Mouse (Mus musculus): ENCODE data around the gene Gga1. TPM values are rescaled to one million over a fixed set of nuclear protein-coding genes. Genes with fewer than 3 reads are reported as not detected.

Gga1 gene
- total RNA-seq, 4 experiments from 2014 or later: 41.8 to 44.9 (median 43.5) TPM

DNA sequence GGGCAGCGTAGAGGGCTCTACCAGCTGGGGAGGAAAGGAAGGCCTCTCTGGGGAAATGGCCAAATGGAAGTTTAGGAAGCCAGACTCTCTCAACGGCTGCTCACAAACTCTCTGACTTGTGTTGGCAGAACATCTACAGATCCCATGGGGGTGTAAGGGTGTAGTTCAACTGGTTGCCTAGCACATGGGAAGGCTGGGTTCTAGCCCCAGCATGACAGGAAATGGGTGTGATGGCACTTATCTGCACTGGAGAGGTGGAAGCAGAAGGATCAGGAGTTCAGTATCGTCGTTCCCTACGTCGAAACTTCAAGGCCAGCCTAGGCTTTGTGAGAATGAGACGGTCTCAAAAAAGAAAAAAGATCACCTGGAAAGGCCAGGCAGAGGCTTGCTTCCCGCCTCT lies 32.0 kb downstream of the Gga1 start:
- DNase-seq (ENCODE audit: low spot score in 2 of 2): no peak

DNA sequence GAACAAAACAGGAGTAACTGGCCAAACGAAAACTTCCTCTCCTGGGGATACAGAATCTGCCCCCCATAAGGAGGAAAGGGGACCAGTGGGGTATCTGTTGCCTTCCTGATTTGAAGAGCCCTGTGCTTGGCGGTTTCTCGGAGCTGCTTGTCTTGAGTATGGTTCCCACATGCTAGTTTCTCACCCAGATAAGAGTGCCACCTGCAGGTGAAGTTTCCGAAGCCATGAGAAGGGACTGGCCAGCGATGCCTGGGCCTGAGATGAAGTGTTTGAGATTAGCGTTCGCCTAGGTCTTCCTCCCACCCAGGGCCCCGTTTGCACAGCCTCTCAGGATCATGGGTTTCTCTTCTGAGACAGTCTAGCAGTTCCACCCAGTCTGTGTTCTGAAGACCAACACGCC lies 35.0 kb downstream of the Gga1 start:
- DNase-seq (ENCODE audit: low spot score in 2 of 2): no peak

DNA sequence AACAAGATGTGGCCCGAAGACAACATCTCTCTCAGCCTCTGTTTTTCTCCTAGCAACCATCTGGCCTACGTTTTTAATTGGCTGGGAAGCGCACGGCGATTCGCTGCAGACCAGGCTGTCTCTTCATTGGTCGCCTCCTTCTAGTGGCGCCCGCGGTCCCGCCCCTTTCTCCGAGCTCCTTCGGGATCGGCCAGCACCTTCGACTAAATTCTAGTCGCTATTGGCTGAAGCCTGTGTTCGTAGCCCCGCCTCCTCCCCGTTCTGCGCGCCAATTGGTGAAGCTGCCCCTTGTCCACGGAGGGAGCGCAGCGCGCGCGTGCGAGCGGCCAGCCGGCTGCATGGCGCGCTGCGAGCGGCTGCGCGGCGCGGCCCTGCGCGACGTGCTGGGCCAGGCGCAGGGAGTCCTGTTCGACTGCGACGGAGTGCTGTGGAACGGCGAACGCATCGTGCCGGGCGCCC lies 36.7 kb downstream of the Gga1 start, which contains the start of gene Pdxp:
Pdxp (plus strand) TSS at position 288 of the 459 bp plus-strand sequence.
- peak; percentile 82 to 89 for DNase-seq (ENCODE audit: low spot score in 2 of 2)

DNA sequence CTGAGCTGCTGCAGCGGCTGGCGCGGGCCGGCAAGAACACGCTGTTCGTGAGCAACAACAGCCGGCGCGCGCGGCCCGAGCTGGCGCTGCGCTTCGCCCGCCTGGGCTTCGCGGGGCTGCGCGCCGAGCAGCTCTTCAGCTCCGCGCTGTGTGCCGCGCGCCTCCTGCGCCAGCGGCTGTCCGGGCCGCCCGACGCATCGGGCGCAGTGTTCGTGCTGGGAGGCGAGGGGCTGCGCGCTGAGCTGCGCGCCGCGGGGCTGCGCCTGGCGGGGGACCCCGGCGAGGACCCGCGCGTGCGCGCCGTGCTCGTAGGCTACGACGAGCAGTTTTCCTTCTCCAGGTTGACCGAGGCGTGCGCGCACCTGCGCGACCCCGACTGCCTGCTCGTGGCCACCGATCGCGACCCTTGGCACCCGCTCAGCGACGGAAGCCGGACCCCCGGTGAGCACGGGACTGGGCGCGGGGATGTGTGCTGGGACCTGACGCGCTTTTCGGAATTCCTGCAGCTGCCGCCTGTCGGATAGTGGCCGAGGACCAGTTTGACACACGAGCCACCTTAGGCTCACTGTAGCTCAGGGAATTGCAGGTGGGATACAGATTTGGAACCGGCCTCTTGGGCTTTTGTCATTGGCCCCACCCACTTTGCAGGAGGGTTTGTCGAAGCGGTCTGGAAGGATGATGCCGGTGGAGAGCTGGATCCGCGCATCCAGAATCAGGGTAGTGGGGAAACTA lies 37.3 kb downstream of the Gga1 start:
- DNase-seq (ENCODE audit: low spot score in 2 of 2): no peak

DNA sequence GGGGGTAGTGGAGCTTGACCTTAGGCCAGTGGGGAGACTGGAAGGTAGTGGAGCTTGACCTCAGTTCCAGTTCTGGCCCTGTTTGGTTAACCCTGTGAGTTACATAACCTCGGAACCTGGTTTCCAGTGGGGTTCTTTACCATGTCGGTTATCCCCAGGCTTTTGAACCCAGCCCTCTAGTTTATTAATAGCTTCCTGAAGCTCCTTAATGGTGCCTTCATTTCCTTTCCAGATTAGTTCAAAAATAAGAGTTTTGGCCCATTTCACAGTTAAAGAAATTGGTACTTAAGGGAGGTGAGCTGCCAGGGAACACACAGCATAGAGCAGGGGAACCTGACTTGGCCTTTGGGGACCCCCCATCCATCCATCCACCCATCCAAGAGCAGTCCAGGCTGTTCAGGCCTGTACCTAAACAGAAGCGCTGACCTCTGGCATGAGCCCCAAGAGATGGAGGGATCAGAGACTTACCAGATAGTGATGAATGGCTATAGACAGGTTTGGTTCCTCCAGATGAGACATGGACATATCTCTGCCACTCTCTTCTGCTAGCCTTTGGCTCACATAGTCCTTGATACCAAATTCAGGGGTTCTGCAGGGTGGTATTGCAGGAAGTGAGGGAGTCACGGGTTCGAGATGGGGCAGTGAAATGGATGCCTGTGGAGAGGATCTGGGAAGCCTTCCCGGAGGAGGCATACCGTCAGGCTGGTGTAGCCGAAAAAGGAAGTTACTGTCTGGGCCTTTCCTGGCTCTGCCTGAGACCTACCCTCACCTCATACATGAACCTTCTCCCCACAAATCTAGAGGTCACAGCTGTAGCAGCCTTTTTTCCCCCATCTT lies 38.1 kb downstream of the Gga1 start:
- DNase-seq (ENCODE audit: low spot score in 2 of 2): no peak

DNA sequence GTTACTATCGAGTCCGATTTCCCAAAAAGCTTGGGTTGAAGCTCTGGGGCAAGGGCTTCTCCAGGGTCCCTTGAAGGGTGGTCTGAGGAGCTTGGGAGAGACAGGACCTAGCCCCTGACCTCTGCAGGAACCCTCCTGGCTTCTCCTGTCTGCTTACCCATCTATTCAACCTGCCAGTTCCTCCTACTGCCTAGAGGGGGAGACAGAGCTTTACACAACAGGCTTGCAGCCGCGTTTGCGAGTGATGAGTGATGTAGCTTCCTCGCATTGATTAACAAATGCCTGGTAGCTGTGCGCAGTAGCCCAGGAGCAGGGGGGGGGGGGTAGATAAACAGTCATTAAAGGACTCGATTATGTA lies 38.6 kb downstream of the Gga1 start:
- peak; percentile 41 to 56 for DNase-seq (ENCODE audit: low spot score in 2 of 2)

DNA sequence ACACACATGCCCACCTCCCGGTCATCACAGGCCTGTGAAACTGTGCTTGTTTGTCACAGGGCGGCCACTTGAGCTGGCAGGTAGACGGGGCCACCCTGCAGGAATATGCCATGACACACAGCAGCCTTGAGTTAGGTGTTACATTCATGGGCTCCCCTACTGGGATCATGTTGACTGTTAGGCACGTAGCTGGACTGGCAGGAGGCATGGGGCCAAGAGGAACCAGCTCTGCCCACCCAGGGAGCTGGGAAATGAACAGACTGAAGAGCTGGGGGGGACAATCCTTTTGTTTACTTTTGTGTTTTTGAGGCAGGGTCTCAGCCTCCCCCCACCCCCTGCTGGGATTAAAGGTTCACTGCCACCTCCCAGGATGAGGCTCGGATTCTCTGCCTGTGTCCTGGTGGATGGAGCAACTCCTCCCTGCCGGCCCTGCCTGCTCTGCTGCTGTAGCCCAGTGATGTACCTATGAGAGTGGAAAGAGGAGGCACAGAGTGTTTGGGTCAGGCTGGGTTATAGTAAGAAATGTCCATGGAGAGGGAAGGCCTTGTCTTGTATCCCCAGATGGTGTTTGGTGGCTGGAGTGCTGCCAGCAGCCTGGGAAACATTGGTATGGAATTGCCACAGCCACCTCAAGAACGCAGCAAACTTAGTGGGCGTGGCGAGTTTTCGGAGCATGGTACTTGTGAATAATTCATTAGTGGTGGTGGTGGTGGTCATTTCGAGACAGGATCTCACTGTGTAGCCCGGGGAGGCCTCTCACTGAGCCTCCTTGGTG lies 39.2 kb downstream of the Gga1 start:
- no peak for DNase-seq (ENCODE audit: low spot score in 2 of 2)

DNA sequence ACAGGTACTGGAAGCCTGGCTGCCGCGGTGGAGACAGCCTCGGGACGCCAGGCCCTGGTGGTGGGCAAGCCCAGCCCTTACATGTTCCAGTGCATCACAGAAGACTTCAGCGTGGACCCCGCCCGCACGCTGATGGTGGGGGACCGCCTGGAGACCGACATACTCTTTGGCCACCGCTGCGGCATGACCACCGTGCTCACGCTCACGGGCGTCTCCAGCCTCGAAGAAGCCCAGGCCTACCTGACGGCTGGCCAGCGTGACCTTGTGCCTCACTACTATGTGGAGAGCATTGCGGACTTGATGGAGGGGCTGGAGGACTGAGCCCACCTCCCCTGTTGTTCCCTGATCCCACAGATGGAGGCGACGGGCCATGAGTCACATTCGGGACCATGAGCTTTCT lies 41.1 kb downstream of the Gga1 start:
- DNase-seq (ENCODE audit: low spot score in 2 of 2): no peak

DNA sequence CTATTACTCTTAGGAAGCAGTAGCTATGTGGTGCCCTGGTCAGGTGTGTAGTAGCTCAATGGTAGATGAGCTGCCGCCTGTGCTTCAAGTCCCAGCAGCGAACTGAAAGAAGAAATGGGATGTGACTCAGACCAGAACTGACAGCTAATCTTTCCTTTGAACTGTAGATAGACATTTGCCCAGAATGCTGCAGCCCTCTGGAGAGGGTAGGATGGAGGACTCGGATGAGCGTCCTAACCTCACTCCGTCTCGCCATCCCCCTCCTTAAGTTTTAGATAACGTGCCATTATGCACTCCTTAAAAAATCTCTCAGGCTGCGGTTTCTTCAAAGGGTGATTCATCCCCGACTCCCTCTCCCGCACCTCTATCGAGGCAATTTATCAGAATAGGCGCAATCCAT lies 42.9 kb downstream of the Gga1 start:
- no peak for DNase-seq (ENCODE audit: low spot score in 2 of 2)

DNA sequence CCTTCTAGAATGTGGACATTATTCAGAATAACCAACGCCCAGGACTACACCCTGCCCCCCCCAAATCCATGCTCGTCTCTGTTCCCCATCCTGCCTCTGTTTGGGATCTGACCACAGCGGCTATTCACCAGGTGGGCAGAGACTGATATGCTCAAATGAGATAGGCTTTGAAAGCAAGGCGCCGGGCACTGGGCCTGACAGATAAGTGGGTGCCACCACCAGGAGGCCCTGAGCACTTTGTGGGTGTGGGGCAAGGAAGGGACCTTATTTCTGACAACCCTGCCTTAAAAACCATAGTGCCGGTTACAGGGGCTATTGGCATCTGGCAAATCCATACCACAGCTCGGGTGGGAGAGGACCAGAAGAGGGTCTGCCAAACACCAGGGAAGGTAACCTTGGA lies 45.7 kb downstream of the Gga1 start:
- no peak for DNase-seq (ENCODE audit: low spot score in 2 of 2)

DNA sequence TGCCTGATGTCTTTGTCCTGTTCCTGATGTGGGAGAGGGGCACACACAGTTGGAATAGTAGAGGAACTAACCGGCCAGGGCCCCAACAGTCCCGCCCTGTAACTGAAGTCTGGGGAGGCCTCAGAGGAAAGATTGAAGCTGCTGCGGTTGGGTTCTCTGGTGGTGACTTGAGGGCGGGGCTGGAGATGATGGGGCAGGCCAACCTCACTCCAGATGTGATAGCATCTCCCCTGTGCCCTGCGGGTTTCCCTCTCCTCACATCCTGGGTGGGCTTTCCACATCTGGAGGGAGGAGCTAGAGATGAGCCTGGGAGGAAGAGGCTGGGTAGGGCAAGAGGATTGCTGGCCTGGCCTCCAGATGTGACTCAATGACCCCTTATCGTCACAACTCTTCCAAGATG lies 46.6 kb downstream of the Gga1 start:
- no peak for DNase-seq (ENCODE audit: low spot score in 2 of 2)

DNA sequence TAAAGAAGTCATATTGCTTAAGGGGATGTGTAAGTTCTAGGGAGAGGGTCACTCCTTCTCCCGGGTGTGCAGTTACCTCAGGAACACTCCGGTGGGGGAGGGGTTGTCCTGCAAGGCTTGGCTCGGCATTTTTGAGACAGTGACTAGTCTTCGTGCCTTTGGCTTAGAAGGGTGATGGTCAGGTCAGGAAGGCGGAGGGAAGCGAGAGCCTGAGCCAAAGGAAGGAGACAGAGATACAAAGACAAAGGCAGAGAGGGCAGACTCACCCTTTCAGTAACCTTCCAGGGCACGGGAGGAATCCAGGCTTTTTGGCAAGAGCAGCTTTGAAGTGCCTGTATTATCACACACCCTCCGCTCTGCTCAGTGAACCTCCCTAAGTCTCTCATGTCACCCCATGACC lies 48.1 kb downstream of the Gga1 start:
- no peak for DNase-seq (ENCODE audit: low spot score in 2 of 2)

DNA sequence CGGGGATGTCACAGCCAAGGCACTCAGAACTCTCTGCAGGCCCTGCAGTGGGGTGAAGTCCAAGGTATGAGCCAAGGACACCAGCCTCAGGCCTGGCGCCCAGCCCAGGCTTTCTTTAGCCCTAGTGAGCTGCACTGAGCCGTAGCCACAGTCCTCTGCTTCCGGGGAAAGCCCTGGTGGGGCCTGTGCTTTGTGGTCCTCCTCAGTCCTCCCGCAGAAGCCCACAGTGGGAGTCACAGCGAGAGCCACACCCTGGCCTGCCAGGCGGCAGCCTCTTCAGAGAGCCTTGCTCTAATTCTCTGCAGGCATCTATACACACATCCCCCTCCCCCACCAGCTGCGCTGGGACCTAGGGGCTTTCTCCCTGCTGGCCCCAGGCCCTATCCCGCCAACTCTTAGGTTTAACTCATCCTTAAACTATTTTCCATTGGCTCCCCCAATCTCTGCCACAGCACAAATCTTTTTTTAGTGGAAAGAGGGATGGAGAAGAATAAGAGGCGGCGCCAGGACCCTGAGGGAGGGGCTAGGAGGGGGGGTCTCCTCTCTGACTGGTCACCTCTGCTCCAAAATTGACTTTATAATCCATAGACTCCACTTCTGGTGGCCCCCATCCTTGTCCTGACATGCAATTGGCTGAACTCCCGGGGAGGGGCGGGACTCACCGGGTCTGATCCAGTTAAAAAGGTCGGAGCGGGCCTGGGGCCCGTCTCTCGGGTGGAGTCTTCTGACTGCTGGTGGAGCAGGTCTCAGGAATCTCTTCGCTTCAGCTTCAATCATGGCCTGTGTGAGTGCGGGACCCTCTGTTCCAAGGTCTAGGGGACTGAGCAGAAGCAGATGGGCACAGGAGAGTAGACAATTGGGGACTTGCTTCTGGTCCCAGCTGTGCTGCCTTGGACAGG lies 49.3 kb downstream of the Gga1 start, which contains the start of gene Lgals1:
Lgals1 (plus strand) TSS at position 705 of the 899 bp plus-strand sequence.
- DNase-seq (ENCODE audit: low spot score in 2 of 2): peak; percentile 92 to 94

DNA sequence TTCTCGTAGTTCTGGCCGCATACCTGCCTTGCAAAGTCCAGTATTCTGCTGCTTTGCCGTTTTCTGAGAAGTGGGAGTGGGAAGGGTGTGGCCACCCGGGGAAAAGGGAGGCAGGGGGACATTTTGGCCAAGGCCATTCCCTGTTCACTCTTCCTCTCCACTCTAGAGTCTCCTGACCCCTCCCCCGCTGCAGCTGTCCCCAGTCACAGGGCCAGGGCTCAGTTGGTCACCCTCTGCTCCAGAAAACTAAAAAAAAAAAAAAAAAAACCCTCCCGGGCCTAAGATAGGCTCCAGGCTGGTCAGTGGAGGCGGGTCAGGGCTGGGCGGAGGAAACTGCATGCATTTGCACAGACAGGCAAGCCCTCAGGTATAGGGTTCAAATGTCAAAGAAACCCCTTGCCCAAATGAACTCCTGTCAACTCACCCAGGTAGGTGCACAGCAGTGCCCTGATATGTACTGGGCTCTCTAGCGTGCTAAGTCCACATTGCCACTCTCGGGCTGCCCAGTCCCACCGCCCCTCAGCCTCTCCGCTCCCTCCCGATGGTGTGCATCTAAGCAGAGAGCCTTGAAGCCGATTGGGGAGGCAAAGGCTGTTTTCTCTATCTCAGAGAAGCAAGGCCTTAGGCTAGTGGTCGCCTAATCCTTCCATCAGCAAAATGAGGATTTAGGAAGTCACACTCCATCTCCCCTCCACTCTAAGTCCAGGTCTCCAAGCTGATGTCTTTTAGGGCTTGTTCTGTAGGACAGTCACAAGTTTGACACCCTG lies 50.2 kb downstream of the Gga1 start:
- DNase-seq (ENCODE audit: low spot score in 2 of 2): peak; percentile 55 to 61

DNA sequence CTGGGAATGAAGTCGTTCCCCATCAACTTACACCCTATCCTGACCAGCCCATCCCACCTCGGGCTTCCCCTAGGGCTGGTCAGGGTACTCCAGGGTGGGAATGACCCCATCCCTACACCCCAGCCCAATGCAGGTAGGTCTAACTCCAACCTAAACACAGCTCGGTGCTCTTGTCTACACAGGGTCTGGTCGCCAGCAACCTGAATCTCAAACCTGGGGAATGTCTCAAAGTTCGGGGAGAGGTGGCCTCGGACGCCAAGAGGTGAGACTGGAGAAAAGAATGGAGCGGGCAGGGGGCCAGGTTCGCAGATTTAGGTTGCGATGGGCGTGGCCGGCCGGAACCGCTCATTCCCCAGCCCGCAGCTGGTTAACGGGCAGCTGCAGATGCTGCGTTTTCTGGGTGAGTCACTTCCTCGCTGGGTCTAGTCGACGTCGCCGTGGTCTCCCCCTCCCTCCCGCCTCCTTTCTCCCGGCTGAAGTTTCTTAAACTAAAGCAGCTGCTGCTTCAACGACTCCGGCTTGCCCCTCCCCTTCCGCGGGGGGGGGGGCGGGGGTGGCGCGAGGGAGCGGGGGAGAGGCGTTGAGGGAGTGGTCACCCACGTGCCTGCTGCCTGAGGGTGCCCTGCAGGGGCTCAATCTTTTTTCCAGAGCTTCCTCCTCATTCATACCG lies 50.9 kb downstream of the Gga1 start:
- peak; percentile 61 to 66 for DNase-seq (ENCODE audit: low spot score in 2 of 2)

DNA sequence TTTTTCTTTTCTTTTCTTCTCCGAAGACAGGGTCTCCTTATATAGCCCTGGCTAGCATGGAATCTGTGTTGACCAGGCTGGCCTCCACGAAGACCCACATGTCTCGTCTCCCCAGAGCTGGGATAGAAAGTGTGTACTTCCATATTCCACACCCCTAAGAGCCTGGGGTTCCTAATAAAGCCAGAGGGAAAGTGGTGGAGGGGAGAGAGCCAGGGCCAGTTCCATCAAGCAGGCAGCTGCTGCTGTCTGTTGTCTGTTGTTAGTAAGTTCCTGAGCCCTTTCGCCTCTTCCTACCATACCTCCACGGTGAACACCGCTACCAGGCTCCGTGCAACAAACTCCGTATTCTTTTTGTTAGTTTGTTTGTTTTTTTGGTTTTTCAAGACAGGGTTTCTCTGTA lies 51.5 kb downstream of the Gga1 start:
- DNase-seq (ENCODE audit: low spot score in 2 of 2): no peak

DNA sequence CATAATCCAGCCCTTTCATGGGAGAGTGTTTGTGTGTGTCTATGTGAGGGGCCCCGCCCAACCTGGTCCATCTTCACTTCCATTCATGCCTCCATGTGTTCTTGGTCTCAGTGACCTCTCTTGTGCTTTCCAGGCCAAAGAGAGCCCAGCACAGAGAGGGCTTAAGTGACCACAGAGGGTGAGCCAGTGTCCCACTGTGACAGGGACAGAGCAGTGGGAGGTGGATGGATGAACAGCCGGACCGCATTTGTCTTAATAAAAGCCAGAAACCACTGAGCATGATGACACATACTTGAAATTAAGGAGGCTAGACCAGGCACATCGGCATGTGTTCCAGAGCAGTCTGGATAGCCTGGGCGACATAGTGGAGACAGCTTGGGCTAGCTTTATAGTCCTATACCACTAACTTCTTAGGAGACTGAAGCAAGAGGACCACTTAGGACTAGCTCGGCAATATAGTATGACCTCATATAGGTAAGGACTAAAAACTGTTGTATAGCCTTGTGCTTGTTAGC lies 53.3 kb downstream of the Gga1 start:
- no peak for DNase-seq (ENCODE audit: low spot score in 2 of 2)

DNA sequence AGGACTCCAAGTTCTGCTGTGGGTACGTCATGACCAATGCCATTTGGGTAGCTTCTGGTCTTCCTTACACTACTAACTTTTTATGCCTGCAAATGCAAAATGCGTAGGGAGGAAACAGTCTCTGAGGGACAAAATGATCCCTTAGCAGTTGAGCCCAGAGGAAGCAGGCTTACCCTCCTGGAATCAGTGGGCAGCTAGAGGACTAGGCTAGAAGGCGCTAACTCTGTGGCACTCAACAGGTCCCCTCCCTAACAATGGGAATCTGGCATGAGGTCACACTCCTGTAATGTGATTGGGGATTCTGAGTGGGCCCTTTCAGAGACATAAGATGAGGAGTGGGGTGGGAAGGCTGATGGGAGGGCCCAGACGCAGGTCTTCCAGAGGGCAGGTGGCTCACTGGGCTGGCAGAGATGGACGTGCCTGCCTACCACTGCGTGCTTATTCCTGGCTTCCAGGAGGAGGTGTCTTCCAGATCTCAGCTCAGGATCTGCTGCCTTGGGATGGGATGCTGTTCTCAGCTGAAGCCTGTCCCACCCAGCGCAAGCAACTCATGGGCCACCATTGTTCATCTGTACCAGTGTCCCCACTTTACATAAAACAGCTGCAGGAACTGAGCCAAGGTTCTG lies 53.9 kb downstream of the Gga1 start:
- DNase-seq (ENCODE audit: low spot score in 2 of 2): no peak

DNA sequence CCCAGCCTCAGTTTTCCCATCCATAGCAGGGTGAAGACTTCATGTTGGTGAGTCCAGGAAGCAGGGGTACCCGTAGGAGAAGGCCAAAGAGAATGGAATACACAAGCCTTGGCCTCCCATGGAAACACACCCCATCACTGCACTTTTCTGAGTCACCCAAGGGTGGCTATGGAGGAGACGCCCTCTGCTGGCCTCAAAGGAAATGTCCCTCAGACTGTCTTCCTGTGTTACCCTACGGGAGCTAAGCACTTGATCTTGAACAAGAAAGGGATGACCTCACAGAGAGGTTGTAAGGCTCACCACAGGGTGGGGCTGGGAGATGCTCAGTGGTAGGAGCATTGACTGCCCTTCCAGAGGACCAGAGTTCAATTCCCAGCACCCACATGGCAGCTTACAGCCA lies 54.6 kb downstream of the Gga1 start:
- peak in 1 of 2 experiments; percentile 56 for DNase-seq (ENCODE audit: low spot score in 2 of 2)
